Mouse (Mus musculus): ENCODE data around the gene Atp11c.

The Atp11c gene

DNA sequence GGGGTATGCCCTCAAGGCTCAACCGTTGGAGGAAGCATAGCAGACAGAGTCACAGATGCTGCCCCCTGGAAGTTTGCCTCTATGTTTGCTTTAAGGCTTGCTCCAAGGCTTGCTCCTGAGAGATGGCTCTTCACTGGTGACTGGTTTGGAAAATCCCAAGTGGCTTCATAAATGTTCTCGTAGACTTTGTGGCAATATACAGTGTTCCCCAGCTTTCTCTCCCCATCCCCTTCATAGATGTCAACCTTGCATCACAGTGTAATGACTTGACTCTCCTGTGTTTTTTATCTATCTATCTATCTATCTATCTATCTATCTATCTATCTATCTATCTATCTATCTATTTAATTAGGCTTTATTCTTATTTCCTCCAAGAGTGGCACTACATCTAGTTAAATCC lies at the start of gene Atp11c:
Atp11c (minus strand) TSS at position 101 of the 400 bp plus-strand sequence.
- DNase-seq (ENCODE audit: low spot score in 2 of 2), result no peak

DNA sequence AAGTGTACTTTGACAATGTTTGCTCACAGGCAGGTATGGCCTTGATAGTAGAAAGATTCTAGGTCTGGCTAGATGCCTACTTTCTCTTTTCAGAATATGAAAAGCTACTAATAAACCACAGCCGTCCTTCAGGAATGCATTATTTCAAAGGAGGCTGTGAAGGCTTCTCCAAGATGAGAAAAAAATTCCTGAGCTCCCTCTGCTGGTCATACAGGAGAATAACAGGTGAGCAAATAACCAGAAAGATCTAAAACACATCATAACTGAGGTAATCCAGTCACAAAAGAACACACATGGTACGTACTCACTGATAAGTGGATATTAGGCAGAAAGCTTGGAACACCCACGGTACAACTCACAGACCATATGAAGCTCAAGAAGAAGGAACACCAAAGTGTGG lies 16.7 kb upstream of the Atp11c start:
- no peak for DNase-seq (ENCODE audit: low spot score in 2 of 2)

DNA sequence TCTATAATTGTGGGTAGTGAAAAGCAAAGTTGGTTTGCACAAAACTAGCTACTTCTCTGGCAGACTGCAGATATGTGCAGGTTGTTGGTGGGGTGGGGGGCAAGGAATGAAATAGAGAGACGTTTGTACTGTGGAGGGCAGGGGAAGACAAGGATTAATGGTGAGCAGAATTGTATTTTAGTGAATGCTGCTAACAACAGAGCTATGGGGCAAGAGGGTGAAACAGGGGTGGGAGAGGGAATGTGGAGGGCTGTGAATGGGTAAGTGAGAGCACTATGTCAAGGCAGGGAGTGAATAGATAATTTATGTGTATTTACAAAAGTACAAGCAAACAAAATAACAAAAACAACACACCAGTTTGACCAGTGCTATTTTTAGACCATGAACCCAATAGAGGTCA lies 22.0 kb downstream of the Atp11c start:
- no peak for DNase-seq (ENCODE audit: low spot score in 2 of 2)

DNA sequence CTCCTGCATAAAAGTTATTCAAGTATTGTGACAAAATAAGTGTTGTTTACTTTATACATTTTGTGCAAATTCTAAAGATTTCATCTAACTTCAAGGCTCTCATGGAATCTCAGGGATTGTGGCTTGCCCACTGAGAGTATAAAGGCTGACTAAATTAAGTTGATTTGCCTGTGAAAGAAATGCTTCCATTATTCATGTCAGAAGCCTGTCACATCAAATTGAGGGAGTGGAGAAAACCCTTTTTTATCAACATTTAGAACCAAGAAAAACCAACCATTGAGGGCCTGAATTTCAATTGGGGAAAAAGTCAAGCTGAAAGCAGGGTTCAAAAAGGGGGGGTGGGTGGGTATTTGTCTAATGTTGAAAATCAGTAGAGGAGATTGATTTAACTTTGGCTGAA lies 23.5 kb downstream of the Atp11c start:
- no peak for DNase-seq (ENCODE audit: low spot score in 2 of 2)

DNA sequence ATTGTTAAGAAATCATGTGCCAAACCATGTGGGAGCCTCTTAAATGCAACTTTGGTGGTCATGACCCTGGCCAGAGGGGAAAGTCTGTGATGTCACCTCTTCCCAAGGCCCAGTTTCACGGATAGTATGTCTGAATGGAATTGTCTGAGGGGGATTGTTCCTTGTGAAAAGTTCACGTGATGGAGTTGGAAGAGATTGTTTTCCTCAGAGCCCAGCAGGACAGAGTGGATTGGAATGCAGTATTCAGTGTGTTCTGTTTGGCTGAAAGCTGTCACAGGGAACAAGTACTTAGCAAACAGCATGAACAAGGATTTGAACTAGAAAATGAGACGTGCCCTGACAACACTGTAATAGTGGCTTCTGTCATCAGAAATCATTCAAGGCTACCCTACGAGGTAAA lies 37.3 kb downstream of the Atp11c start:
- no peak for DNase-seq (ENCODE audit: low spot score in 2 of 2)

DNA sequence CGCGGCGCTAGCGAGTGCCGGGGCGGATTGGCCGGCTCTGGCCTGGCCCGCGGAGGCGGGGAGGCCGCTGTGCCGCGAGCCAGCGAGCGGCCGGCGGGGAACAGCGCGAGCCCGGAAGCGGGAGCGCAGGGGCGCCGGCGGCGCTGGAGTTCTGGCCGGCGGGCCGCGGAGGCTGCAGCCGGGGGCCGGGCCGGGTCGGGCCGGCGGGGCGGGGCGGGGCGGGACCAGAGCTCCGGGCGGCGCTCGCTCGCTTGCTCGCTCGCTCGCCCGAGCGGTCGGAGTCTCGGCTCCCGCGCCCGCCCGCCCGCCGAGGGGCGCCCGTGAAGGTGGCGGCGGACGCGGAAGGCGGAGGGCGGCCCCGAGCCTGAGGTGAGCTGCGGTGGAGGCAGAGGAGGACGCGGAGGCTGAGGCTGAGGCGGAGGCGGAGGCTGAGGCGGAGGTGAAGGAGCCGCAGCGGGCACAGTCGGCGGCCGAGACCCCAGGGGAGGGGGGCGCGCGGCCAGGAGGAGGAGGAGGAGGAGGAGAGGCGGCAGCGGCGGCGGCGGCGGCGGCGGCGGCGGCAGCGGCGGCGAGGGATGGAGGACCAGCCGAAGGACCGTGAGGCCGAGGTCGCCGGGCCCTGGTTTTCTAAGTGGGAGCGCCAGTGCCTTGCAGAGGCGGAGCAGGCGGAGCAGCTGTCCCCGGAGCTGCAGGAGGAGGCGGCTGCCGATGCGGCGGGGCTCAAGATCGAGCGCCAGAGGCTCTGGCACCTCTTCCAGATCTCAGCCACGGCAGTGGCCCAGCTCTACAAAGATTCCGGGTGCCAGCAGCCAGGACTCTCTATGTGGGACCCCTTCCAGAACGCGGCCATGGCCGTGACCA lies 44.8 kb downstream of the Atp11c start:
- peak; percentile 4 to 5 for DNase-seq (ENCODE audit: low spot score in 2 of 2)

DNA sequence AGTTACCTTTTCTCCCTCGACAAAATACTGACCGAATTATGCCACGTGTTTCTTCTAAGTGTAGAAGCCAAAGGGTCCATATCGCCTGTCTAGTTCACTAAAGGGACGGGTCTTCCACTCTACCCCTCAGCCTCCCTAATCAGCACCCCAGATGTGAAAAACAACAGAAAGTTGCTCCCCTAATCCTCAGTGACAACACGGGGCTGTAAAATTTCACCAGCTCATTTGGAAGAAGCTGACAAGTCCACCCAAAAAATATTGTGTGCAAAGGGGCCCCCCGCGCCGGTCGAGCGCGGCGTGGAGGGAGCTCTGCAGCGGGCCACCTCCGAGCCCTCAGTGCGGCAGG lies 45.4 kb downstream of the Atp11c start:
- DNase-seq (ENCODE audit: low spot score in 2 of 2), result peak in 1 of 2 experiments; percentile 2

DNA sequence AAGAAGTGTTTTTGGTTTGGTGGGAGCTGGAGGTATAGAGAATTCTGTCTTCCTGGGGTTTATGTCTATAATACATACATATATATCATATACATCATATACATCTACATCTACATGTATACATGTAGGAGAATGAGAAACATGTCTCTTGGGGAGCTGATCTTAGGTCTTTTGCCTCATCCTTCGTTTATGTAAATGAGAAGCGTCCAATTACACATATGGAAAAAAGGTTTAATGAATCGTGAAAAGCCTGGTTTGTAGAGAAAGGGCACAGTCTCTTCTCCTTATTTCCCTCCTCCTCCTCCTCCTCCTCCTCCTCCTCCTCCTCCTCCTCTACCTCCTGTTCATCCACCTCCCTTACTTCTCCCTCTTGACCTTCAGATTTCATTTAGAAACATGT lies 46.6 kb downstream of the Atp11c start:
- DNase-seq (ENCODE audit: low spot score in 2 of 2), result no peak

DNA sequence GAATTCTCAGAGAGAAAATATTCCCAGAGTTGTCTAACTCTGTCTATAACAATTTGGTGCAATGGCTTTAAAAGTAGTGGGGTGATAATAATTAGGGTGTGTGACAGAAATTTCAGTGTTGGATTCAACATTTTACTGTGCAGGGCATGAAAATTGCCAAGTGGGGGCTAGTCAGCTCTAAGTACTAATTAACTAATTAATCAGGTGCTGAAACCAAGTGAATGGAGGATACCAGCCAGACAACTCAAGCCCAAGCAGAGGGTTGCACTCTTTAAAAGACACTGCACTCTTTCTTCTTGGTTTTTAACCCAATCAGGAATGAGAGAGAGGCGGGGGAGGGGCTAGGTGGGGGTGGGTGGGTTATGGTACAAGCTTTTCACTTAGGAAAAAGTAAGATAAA lies 47.1 kb downstream of the Atp11c start:
- no peak for DNase-seq (ENCODE audit: low spot score in 2 of 2)

DNA sequence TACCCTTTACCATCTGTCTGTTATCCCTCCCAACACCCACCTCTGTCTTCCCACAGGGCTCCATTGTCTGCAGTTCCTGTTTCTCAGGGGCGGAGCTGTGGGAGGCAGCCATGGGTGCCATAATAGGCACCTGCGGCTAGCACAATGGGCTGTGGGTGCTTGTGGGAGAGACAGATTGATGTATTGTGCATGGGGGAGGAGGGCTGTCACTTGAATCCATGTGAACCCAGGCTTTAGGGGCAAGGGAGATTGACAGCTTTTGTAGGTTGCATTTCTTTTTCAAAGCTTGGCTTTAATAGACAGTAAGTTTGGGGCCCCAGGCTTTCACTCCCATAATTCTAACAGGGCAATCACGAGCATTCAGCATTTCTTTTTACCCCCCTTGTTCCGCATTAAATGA lies 48.4 kb downstream of the Atp11c start:
- no peak for DNase-seq (ENCODE audit: low spot score in 2 of 2)

DNA sequence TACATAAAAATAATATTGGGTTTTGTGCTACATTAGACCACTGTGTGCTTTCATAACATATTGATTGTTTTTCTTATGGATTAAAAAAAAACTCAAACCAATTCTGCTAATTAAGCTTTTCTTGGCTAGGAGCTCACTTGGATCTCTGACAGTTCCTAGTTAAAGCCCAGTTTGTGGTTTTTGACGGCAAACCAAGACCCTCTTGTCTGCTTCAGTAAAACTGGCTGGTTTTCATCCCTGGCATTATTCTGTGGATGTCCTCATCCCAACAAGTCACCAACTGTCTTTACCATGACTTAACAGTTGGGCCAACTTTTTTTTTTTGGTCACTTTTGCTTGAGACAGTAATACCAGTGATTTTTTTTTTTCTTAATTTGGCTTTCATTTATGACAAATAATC lies 49.6 kb downstream of the Atp11c start:
- DNase-seq (ENCODE audit: low spot score in 2 of 2), result no peak

DNA sequence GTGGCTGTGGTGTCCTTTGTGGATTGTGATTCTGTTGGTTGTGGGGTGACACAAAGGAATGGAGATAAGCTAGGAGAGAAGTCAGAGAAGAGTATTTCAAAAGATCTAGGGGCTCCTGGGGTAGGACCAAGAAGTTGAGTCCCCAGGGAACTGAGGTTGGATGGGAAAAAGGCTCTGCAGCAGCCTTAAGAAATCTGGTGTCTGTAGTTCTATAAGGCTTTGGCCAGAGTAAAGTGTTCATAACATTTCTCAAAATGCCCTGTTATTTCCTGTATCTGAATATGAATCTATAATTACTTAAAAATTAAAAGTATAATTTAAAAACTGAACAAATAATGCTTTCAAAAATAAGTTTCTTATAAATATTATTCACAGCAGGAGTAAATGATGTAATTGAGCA lies 53.3 kb downstream of the Atp11c start, which contains the start of gene Gm7073:
Gm7073 (minus strand) TSS at position 101 of the 400 bp plus-strand sequence.
- no peak for DNase-seq (ENCODE audit: low spot score in 2 of 2)

DNA sequence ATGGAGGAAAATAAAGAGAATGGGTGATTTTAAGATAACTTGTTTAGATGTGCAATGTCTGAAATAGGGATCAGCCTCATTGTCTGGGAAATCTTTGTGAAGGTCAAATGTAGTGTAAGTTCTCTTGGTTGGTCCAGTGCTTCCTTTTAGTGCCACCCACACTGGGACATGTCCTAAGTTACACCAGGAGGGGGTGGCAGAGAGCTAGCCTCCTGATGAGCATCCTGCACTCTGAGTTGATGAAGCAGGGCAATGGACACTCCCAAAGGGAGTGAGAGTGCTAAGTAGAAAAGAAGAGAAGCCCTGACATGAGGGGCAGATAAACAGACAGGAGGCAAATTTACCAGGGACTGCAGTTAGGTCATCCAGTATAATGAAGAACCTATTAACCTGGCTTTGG lies 88.5 kb downstream of the Atp11c start:
- DNase-seq (ENCODE audit: low spot score in 2 of 2), result peak in 1 of 2 experiments; percentile 3

DNA sequence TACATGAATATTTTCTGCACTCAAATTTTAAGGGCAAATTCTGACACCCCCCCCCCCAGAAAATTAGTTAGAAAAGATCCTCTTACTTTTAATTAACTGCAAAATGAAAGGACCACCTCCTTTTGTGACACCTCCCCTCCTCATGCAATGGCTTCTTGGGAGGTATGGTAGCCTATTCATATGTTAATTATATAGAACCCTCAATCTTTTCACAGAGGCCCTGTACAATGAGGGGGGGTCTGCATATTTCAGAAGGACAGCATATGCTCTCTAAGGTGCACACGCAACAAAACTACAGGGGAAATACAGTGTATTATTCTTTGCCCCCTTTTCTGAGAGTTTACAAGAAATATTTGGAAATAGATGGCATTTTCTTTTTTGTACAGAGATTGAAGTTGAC lies 94.7 kb downstream of the Atp11c start:
- no peak for DNase-seq (ENCODE audit: low spot score in 2 of 2)

DNA sequence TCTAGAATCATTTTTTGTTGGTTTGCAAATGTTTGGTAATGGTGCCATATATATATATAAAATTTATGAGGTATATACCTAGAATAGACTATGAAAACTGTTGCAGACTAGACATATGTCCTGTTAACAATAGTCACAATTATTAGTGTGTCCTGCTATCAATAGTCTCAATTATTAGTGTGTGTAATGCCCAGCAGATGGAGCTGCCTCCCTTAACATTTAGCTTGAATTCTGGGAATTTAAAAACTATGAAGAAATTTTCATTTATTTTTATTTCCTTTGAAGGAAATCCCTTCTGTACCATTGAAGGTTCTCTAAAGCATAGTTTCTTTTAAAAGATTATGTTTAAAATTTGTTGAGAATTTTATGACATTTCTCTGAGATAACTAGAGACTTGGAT lies 97.2 kb downstream of the Atp11c start:
- DNase-seq (ENCODE audit: low spot score in 2 of 2), result no peak

DNA sequence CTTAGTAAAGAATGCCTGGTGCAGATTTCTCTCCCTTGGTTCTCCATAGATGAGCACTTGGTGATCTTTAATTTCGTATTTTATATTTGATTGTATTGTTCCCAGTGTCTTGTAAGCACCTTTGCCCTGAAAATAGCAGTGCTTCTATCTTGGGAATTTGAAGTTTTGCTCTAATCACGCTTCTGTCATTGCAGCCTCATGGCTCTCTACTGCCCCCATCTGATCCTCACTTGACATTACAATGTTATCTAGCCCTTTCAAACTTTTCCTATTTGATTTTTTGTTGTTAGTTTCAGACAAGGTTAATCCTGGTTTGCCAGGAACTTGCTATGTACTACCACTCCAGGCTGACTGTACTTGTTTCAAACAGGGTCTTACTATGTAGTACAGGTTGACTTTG lies 128.7 kb downstream of the Atp11c start:
- no peak for DNase-seq (ENCODE audit: low spot score in 2 of 2)

DNA sequence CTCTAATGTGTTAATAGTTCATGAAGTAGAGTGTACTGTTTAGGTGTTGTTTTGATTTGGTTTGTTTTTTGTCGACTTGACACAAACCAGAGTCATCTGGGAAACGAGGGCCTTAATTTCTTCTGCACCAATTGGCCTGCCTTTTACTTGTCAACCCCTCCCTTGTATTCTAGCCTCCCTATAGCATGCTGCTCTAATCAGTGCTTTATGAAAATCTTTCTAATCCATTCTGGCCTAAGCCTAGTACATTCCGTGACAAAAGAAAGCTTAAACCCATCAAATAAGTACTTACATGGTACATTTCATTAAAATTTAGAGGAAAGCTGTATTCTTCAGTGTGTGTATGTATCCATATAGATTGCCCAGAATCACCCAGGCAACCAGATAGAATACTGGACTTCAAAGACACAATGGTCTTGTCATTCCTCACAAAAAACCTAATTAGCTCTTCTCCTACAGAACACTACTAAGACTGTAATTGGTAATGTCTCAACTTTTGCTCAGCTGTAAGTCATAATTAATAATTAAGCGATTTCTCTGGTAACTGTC lies 177.9 kb downstream of the Atp11c start:
- no peak for DNase-seq (ENCODE audit: low spot score in 2 of 2)

DNA sequence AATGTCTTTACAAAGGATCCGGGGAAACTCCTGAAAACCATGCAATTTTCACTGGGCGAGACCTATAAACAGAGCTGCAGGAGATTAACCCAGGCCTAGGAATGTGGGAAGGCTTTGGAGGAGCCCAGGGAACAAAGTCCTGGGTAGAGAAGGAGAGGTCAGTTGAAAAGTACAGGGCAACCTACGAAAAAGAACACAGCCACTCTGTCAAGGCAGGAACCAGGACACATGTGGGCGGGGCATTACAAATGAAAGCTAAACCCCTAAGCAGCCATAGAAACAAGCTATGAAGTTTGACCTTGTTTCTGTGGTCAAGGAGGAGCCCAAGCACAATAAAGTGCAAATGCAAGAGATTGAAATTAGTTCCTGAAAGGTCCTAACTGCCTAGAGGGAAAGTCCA lies 186.8 kb downstream of the Atp11c start:
- DNase-seq (ENCODE audit: low spot score in 2 of 2), result no peak

DNA sequence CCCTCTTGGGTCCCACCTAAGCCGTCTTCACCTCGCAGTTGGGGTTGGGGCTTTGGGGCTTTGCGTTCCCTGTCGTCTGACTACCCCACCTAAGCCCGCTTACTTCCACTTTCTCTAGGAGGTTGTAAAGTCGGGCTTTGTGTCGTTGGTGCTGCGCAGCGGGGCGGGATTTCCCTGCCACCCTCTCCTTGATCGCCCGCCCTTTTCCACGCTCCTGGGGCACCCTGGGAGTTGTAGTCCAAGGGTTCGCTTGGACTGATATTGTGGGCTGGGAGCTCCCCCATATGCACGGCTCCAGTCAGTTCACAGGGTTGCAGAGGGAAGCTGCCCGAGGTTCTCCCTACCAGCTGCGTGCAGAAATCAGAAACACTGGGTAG lies 187.8 kb downstream of the Atp11c start:
- peak; percentile 56 to 65 for DNase-seq (ENCODE audit: low spot score in 2 of 2)

DNA sequence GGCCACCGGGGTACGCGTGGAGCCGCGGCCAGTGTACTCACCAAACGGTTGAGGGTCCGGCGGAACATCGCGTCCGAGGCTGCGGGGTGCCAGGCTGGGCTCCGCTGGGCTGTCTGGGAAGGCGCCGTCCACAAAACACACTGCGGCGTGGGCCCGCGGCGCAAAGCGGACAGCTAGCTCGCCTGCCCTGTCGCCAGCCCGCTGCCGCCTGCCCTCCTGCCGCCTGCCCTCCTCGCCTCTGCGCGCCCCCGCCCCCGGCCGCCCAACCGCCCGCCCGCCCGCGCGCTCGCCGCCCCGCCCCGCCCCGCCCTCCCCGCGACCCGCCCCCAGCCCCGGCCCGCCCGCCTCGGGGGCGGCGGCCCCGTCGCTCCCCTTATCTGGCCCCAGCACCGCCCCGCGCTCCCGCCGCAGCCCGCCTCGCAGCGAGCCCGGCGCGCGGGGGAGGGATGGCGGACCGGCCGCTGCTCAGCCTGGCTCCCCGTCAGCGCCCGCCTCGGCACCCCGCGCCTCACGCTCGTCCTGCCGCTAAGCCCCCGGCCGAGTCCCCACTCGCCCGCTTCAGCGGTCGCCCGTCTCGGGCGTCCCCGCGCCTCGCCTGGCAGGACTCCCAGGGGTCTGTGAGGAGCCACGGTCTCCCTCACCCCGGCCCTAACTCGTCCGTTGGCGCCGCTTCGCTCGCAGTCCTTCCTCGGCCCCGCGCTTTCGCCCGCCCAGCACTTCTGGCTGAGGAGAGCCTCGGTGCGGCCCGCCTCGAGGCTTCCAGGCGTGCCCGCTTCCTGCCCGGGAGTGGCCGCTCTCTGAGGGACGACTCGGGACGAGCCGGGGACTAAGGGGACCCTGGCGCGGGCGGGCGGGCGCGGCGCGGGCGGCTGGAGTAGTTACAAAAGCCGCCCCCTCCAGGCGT lies 188.5 kb downstream of the Atp11c start:
- peak in 1 of 2 experiments; percentile 13 for DNase-seq (ENCODE audit: low spot score in 2 of 2)

DNA sequence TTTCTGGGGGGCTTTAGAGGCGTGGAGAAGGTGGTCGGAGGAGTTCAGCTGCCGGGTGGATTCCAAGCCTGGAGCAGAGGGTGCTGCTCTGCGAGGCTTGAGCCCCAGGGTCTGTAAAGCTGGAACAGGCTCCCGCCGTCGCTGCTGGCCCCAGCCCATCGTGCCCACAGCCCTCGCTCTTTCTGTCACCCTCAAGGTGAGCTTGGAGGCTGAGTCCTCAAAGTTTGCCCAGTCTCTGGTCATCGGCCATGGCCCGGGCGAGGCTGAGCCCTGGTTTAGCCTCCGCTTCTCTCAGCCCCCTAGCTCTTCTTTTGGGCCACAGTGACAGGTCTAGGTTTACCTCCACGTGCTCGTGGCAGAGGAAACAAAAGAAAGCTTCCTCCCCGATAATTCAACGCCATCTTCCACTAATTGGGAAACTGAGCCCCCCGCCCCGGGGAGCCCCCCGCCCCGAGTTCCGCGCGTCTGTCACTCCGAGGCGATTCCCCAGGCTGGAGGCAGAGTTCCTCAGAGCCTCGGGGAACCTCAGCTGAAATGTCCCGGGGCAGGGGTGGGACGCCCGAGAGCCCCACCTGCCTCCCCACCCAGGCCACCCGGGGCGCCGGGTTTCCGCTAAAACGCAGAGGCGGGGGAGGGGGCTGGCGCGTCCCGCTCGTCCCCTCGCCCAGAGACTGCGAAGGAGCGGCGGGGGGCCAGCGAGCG lies 189.3 kb downstream of the Atp11c start:
- DNase-seq (ENCODE audit: low spot score in 2 of 2), result no peak

DNA sequence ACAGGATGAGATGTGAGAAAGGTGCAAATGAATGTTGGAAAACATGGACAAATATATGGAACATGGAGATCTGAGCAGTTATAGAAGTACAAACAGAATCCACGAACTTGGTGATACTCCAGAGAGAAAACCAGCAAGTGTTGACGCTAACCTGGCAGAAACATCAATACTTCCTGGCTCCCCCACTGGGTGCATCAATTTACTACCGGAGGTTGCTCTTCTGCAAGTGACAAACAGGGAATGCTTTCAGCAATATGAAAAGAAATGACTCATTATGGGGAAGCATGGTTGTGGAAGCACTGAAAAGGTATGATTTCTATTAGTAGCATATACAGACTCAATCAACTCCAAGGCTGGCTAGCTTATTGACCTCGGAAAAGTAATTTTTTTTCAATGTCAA lies 198.2 kb downstream of the Atp11c start:
- DNase-seq (ENCODE audit: low spot score in 2 of 2), result no peak
